Comparison of ENCODE assay signal across 26 mouse cellular contexts in genomic region chr19:29828558-29828957, GRCm38 (mm10). TPM values are rescaled to one million over a fixed set of nuclear protein-coding genes. Genes with fewer than 3 reads are reported as not detected.
DNase-seq lines count a peak whose midpoint lies in the region; ATAC-seq and TF ChIP-seq lines count a peak whose summit lies in the region.
"Had no signal": no experiment of that assay in that cellular context is flagged by ENCODE, and none has a peak within 500 bp of the region (broad histone marks: within the 10 kb centered on the region; RNA-seq: fewer than 3 reads in every experiment).

No protein-coding gene starts in this region.

- no peak for TF ChIP-seq POLR2A in MEL (IDR thresholded peaks at IDR 0.05; ENCODE audit: control insufficient read depth in 1 of 2, insufficient read depth in 1 of 2, low read depth in 1 of 2, low read length in 2 of 2, poor library complexity in 1 of 2)

- no peaks in the 10 kb centered on the region for H3K27me3 ChIP-seq in C2C12 (ENCODE audit: control insufficient read depth, insufficient read depth, insufficient read length)
- H3K27me3 ChIP-seq in MEL (ENCODE audit: control insufficient read depth in 1 of 2, insufficient read depth in 2 of 2, low read length in 2 of 2) = no peaks in the 10 kb centered on the region; a peak in 1 of 4 replicates
- H3K27me3 ChIP-seq: embryonic facial prominence, embryonic 13.5 days; embryonic facial prominence, embryonic 15.5 days; forebrain, embryonic 12.5 days; Patski had no signal

- H3K36me3 ChIP-seq in C2C12 (ENCODE audit: control insufficient read depth, insufficient read depth) (no peaks in the 10 kb centered on the region), MEL (ENCODE audit: control insufficient read depth in 1 of 2, insufficient read depth in 2 of 2, low read length in 2 of 2) (peaks cover 0 to 9% of the 10 kb centered on the region in 2 experiments; a peak in 2 of 4 replicates)
- H3K36me3 ChIP-seq: embryonic facial prominence, embryonic 13.5 days; embryonic facial prominence, embryonic 15.5 days; forebrain, embryonic 10.5 days; forebrain, embryonic 12.5 days; G1E had no signal

- H3K9me3 ChIP-seq in MEL (replicated peaks; ENCODE audit: insufficient read depth, low read length) = no peaks in the 10 kb centered on the region
- H3K9me3 ChIP-seq: embryonic facial prominence, embryonic 13.5 days; embryonic facial prominence, embryonic 15.5 days; forebrain, embryonic 10.5 days; forebrain, embryonic 12.5 days; G1E had no signal

- peak; percentile 37 for DNase-seq in 416B (ENCODE audit: low read depth)
- DNase-seq in MEL (ENCODE audit: low read depth, low spot score) = peak; percentile 54
- DNase-seq in testis, postnatal 14 days (ENCODE audit: low spot score) = no peak
- DNase-seq in layer of hippocampus, adult 11-12 months (ENCODE audit: low spot score) = no peak
- no peak for DNase-seq in urinary bladder, postnatal 14 days (ENCODE audit: low spot score)
- DNase-seq: adrenal gland, adult 8-10 months; adrenal gland, postnatal 14 days; adrenal gland, postnatal 36 days; B cell, adult 2 months; cerebellum, adult 18-20 months; cerebellum, adult 8-10 months; cerebellum, adult 9-11 months; cerebellum, postnatal 14 days; cerebellum, postnatal 36 days had no signal

- TF ChIP-seq RAD21 in MEL (IDR thresholded peaks at IDR 0.05; ENCODE audit: low read depth, low read length) = no peak

- no peaks in the 10 kb centered on the region for H3K79me3 ChIP-seq in C2C12 (ENCODE audit: low read depth)

- no peak for TF ChIP-seq EP300 in MEL (IDR thresholded peaks at IDR 0.05; ENCODE audit: low read depth in 1 of 2, low read length in 2 of 2)

- H3K79me2 ChIP-seq in C2C12 (ENCODE audit: control insufficient read depth, insufficient read depth) = no peaks in the 10 kb centered on the region
- H3K79me2 ChIP-seq in MEL (ENCODE audit: control insufficient read depth, insufficient read depth, low read length, poor library complexity) = no peaks in the 10 kb centered on the region

- peaks cover 4 to 9% of the 10 kb centered on the region in 2 experiments; a peak in 3 of 4 replicates for H3K4me1 ChIP-seq in MEL (ENCODE audit: control insufficient read depth in 1 of 2, insufficient read depth in 2 of 2, low read length in 2 of 2)
- H3K4me1 ChIP-seq: embryonic facial prominence, embryonic 13.5 days; embryonic facial prominence, embryonic 15.5 days; forebrain, embryonic 10.5 days; forebrain, embryonic 12.5 days had no signal

- H3K27ac ChIP-seq in MEL (ENCODE audit: control insufficient read depth, low read depth, low read length) = no peak overlapping the region
- H3K27ac ChIP-seq: embryonic facial prominence, embryonic 13.5 days; embryonic facial prominence, embryonic 15.5 days; forebrain, embryonic 10.5 days; forebrain, embryonic 12.5 days had no signal

- H3ac ChIP-seq in C2C12 (ENCODE audit: control insufficient read depth, insufficient read length, low read depth) = no peak overlapping the region

- no peak overlapping the region for H3K9ac ChIP-seq in MEL (ENCODE audit: control insufficient read depth, low read depth, low read length, poor library complexity, severe bottlenecking)
- H3K9ac ChIP-seq: embryonic facial prominence, embryonic 13.5 days; embryonic facial prominence, embryonic 15.5 days; forebrain, embryonic 12.5 days had no signal

- TF ChIP-seq CTCF in C2C12 (IDR thresholded peaks at IDR 0.05; ENCODE audit: control insufficient read depth, insufficient read depth, insufficient read length) (no peak), MEL (IDR thresholded peaks at IDR 0.05 in 2 of 3, conservative IDR thresholded peaks at IDR 0.05 in 1 of 3; ENCODE audit: control insufficient read depth in 1 of 3, insufficient read depth in 1 of 3, low read depth in 2 of 3, low read length in 3 of 3, poor library complexity in 1 of 3, severe bottlenecking in 1 of 3) (no peak)

- 0 out of 2 replicates have a peak, but pooled peaks have one; percentile 24 for ATAC-seq in megakaryocyte progenitor cell, adult 5-6 weeks (replicated peaks; ENCODE audit: poor library complexity)
- ATAC-seq: activated CD4-positive, CD25-positive, alpha-beta regulatory T cell, adult 4 months; forebrain, embryonic 14.5 days; forebrain, embryonic 16.5 days; Patski had no signal

- H3K4me3 ChIP-seq in C2C12 (ENCODE audit: insufficient read depth, poor library complexity, severe bottlenecking) (no peak overlapping the region), MEL (ENCODE audit: control insufficient read depth in 1 of 2, insufficient read depth in 1 of 2, low read depth in 2 of 2, low read length in 2 of 2) (no peak overlapping the region)
- H3K4me3 ChIP-seq: embryonic facial prominence, embryonic 13.5 days; embryonic facial prominence, embryonic 15.5 days; erythroblast, embryonic 14.5 days; forebrain, embryonic 10.5 days; forebrain, embryonic 12.5 days had no signal

TF ChIP-seq in C2C12, 6 proteins besides CTCF, POLR2A, EP300 and RAD21:
- no peak for TF ChIP-seq MYOG (IDR thresholded peaks at IDR 0.05; ENCODE audit: control insufficient read depth, extremely low read depth, insufficient read length)
- peak; percentile 52 for TF ChIP-seq USF1 (IDR thresholded peaks at IDR 0.05; ENCODE audit: low read depth)
- TF ChIP-seq MYOD1 (IDR thresholded peaks at IDR 0.05; ENCODE audit: control insufficient read depth, insufficient read length, low read depth) = no peak

TF ChIP-seq in MEL, 35 proteins besides CTCF, POLR2A, EP300 and RAD21:
- peak; percentile 19 to 57; a peak in 1 of 4 replicates for TF ChIP-seq USF2 (IDR thresholded peaks at IDR 0.05; ENCODE audit: borderline replicate concordance in 1 of 2, insufficient read depth in 1 of 2, low read depth in 1 of 2, low read length in 2 of 2)
- 0 out of 2 replicates have a peak, but pooled peaks have one; percentile 8 for TF ChIP-seq SMC3 (IDR thresholded peaks at IDR 0.05; ENCODE audit: low read depth, low read length)
- TF ChIP-seq ZKSCAN1 (IDR thresholded peaks at IDR 0.05; ENCODE audit: low read depth, low read length) = no peak
- TF ChIP-seq USF1 (IDR thresholded peaks at IDR 0.05; ENCODE audit: low read depth, low read length) = peak; percentile 89

RNA-seq across cellular contexts. Expression of gene Ranbp6, which starts 15.8 kb away (rescaled TPM):
- polyA plus RNA-seq in C2C12 (2012; fragmentation: generic; extraction: Trizol) (1.2 TPM), MEL (2012; ENCODE audit: insufficient read depth in 1 of 2, insufficient read length in 2 of 2, low read depth in 1 of 2, low replicate concordance in 2 of 2, missing spikeins in 1 of 2) (10 to 100 TPM in 1 of 2 experiments, not detected in 1; 23.7 TPM)
- total RNA-seq in MEL (2012; rRNA removed) = 18.3 and 22.6 TPM in 2 replicates
- total RNA-seq in megakaryocyte progenitor cell, adult 5-6 weeks (2015) = 10.9 and 11.7 TPM in 2 replicates
- 18.8 and 23.4 TPM in 2 replicates for total RNA-seq in megakaryocyte progenitor cell, adult 5-6 weeks (2017)

RNA-seq across cellular contexts. Expression of gene 9930021J03Rik, which starts 22.8 kb away (rescaled TPM):
- polyA plus RNA-seq in C2C12 (2012; fragmentation: generic; extraction: Trizol) (2.3 TPM), MEL (2012; ENCODE audit: insufficient read depth in 1 of 2, insufficient read length in 2 of 2, low read depth in 1 of 2, low replicate concordance in 2 of 2, missing spikeins in 1 of 2) (100 to 1,000 TPM in 1 of 2 experiments, 10 to 100 TPM in 1; 40.9 to 216 TPM)
- 19.9 and 20.6 TPM in 2 replicates for total RNA-seq in MEL (2012; rRNA removed)
- total RNA-seq in megakaryocyte progenitor cell, adult 5-6 weeks (2015) = 34.2 and 45.2 TPM in 2 replicates
- total RNA-seq in megakaryocyte progenitor cell, adult 5-6 weeks (2017) = 12.2 and 13.1 TPM in 2 replicates

Comparison
In these comparisons a context has a peak if more than half of its experiments do, and no peak if none do; other contexts are left out.
1. DNase-seq: peak in 416B (single experiment) and MEL (single experiment); none in testis, postnatal 14 days (single experiment), layer of hippocampus, adult 11-12 months (single experiment) and urinary bladder, postnatal 14 days (single experiment).